Mouse (Mus musculus): ENCODE data around the gene Zfp358.
A peak's percentile ranks its signal among the peaks of the same experiment; 100 is the strongest.

Gene Zfp358

DNA sequence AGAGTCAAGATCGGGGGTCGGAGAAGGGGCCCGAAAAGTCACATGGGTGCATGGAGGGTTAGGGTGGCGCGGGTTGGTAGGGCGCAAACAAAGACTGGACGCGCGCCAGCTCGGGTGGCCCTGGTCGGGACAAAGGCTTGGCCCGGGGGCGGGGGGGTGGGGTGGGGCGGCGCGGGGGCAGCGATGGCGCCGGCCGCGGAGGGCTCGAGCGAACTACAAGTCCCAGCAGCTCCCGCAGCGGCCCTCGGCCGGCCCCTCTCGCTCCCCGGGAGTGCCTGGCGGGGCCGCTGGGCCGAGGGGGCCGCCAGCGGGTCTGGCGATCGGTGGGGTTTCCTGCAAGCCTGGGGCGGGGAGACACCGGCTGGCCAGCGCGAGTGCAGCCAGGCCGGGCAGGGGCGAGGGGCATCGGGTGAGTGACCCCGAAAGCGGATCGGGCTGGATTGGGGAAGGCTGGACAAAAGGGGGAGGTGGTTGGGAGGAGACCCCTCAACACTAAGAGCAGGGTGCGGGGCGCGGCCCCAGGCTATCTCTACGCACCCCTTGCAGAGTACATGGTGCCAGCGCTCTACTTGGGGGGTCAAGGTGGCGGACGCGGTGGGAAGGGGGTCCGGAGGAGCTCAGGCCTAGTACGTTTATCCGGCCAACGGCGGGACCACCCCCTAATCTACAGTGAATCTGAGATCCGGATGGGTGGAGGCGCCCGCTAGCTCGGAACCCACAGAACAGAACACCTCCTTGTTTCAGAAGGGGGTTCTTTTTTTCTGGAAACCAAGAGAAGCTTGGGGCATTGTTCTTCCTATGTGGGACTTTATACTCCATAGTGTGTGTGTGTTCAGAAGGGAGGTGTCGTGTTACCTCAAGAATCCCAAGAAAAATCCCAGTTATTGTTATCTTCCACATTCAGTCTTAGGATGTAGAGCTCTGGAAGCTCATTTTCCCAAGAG is at the start of gene Zfp358:
TSS of gene Zfp358 (plus strand) at position 238 of the 944 bp plus-strand sequence.
- peak; percentile 54 for DNase-seq (ENCODE audit: low spot score)

GRCm38 (mm10) chr8:3449226-3449625 is 43.7 kb upstream of the Zfp358 start:
- DNase-seq (ENCODE audit: low spot score) = no peak

- DNase-seq (ENCODE audit: low spot score) = peak; percentile 81
These were observed 42.3 kb upstream of the Zfp358 start for GRCm38 (mm10) chr8:3450670-3451069.

GRCm38 (mm10) chr8:3451992-3452391 is 40.9 kb upstream of the Zfp358 start:
- no peak for DNase-seq (ENCODE audit: low spot score)

DNA sequence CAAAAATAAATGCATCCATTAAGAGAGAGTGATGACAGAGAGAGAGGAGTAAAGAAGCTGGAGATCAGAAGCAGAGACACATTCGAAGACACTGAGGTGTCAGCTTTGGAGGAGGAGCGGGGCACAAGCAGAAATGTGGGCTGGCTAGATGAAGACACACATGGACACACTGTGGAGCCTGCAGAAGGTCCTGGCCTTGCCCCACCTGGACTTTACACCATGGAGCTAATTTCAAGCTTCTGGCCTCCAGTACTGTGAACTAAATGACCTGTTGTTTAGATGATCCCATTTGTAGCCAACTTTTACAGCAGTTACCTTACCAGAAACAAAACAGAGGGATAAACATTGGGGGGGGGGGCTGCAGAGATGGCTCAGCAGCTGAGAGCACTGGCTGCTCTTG is 29.7 kb upstream of the Zfp358 start:
- no peak for DNase-seq (ENCODE audit: low spot score)

GRCm38 (mm10) chr8:3464309-3464708 is 28.6 kb upstream of the Zfp358 start:
- DNase-seq (ENCODE audit: low spot score) = peak; percentile 76

DNA sequence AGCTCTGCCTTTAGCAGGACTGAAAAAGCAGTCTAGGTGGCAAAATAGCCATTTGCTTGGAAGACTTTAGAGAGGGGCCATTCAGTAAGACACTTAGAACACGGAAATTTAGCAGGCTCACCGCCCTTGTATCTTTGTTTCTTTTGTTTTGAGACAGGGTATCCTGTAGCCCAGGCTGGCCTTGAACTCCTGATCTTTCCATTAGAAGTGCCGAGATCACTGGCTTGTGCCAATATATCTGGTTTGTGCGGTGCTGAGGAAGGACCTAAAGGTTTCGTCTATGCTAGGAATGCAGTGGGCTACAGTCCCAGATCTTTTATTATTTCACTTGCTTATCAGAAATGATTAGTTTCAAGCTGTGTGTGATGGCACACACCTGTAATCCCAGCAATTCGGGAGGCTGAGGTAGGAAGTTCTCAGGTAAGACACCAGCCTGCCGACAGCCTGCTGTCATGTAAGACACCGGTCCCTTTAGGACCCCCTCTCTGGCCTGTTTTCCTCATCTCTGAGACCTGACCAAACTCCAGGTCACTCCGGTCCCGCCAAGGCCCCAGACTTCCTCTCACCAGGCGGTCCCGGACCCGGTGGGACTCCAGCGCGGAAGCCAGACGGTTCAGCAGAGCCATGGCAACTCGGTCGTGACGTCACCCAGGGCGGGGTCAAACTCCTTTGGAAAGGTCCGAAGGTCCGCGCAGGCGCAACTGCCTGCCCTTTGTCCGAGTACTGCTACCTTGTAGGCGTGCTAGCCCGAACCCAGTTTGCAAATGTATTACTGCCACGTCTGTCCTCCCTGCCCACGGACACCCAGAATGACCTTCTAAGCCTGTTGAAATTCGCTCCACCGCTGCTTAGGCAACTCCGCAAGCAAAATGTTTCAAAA is 25.7 kb upstream of the Zfp358 start, which contains the start of gene Pex11g:
TSS of gene Pex11g (minus strand) at position 675 of the 880 bp plus-strand sequence.
- DNase-seq (ENCODE audit: low spot score) = peak; percentile 100

GRCm38 (mm10) chr8:3467886-3468545 is 24.9 kb upstream of the Zfp358 start:
- peak; percentile 31 for DNase-seq (ENCODE audit: low spot score)

- DNase-seq (ENCODE audit: low spot score) = no peak
These were observed 24.1 kb upstream of the Zfp358 start for GRCm38 (mm10) chr8:3468838-3469237.

- DNase-seq (ENCODE audit: low spot score) = no peak
These were observed 22.4 kb upstream of the Zfp358 start, which contains the start of gene Tex45 for GRCm38 (mm10) chr8:3470562-3470961. Gene Tex45 (plus strand): TSS chr8:3470862.

- no peak for DNase-seq (ENCODE audit: low spot score)
These were observed 17.1 kb upstream of the Zfp358 start for GRCm38 (mm10) chr8:3475715-3476429.

DNA sequence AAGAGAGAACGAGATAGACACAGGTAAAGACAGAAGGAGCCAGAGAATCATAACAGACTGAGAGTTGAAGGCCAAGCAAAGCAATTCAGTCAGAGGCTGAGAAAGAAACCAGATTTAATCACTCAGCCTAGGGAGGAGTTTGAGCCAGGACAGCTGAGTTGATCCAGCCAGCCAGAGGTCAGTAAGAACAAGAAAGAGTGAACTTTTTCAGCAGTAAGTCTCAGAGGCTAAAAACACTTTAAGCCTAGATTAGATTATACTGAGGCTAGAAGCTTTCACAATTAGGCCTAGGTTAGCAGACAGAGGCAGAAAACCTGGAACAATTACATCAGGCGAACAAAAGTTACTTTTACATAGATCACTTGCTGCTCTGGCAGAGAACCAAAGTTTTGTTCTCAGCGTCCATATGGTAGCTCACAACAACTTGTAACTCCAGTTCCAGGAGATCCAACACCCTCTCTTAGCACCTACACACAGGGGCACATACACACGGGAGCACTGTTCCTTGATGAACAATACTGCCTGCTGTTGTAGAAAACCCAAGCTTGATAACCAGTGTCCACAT is 12.6 kb upstream of the Zfp358 start:
- peak; percentile 77 for DNase-seq (ENCODE audit: low spot score)

GRCm38 (mm10) chr8:3481605-3482004 is 11.3 kb upstream of the Zfp358 start:
- DNase-seq (ENCODE audit: low spot score) = peak; percentile 69

DNA sequence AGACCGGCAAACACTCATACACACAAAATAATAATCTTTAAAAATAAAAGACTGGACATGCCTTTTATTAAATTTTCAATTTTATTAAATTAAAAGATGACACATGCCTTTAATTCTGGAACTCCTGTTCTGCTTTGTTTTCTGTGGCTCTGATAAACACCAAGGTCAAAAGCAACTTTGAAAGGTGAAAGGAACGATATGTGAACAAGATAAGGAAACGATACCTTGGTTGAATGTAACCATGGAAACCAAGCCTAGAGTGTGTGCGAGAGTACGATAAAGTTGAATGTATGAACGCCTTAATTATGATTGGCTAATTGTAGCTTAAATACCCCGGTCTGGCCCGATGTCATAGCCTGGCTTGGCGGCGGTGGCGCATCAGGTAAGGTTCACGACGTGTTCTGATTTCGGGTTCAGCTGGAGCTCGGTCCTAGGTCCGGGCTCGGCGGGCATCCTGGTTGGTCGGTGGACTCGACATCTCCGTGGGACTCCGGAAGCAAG is 10.6 kb upstream of the Zfp358 start:
- DNase-seq (ENCODE audit: low spot score) = no peak

DNA sequence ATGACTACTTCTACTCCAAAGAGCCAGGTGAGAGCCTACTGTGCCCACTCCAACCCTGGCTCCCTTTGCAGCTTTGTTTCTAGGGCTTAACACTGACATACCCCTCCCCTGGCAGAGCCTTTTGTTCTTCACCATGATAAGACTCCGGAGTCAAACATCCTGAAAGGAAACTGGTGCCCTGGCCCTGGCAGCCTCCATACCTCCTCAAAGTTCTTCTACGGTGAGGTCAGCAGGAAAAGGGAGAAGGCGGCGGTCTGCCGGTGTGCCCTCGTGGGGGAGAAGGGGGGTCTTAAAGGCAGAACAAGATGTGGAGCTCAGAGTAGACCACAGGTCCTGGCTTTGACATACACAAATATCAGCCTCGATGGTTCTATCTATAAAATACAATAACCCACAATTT is 9.4 kb upstream of the Zfp358 start:
- DNase-seq (ENCODE audit: low spot score) = no peak

DNA sequence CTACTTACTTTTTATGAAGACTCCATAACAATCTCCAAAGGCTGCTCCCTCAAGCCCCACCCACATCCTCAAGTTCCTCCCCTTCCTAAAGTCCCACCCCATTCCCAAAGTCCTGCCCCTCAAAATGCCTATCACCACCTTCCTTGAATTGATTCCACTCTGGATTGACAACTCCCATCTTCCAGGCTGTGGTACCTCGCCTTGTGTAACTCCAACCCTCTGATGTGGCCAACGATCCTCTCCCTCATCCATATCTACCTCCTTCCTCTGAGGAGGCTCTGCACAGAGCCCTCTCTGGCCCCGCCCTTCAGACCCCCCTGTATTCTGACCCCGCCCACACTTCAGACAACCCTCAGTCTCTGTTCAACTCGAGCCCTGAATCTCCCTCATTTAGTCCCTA is 7.7 kb upstream of the Zfp358 start:
- DNase-seq (ENCODE audit: low spot score) = no peak

DNA sequence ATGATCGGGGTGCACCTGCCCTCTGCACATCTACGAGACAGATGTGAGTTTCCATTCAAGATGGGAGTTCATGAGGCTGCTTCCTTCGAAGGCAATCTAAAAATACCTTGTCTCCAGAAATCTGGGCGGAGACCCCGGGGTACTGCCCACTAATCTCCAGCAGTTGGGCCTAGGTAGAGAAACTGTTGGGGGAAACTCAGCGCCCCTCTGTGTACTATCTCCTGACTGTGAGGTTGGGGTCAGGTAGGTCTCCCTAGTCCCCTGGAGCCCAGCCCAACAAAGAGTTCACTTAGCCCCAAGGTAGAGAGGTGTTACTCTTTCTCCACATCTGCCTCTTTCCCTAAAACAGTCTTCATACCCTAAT is 889 bp downstream of the Zfp358 start:
- no peak for DNase-seq (ENCODE audit: low spot score)

- DNase-seq (ENCODE audit: low spot score) = no peak
These were observed 2.9 kb downstream of the Zfp358 start for GRCm38 (mm10) chr8:3495578-3496427.

- DNase-seq (ENCODE audit: low spot score) = no peak
These were observed 3.5 kb downstream of the Zfp358 start for GRCm38 (mm10) chr8:3496428-3496748.

GRCm38 (mm10) chr8:3498583-3498982 is 5.6 kb downstream of the Zfp358 start:
- no peak for DNase-seq (ENCODE audit: low spot score)
